Mouse (Mus musculus) megakaryocyte-erythroid progenitor cell, adult 5 weeks (primary cell): Measurements from ENCODE around the gene Naa60. TPM values are rescaled to one million over a fixed set of nuclear protein-coding genes. Genes with fewer than 3 reads are reported as not detected.

Source experiments
- polyA plus RNA-seq: library from polyadenylated mRNA; stranded (reverse); fragments of >175 nt; gene quantifications from 2 replicates; pipeline ENCODE4 v1.2.3, GENCODE M21; 2012

Gene Naa60
- polyA plus RNA-seq, result 49.6 and 53.6 TPM in 2 replicates

GRCm38 (mm10) chr16:3872216-3873047 is at the start of gene Naa60:
TSS of gene Naa60 (plus strand) at chr16:3872375.

GRCm38 (mm10) chr16:3830588-3831109 is 41.5 kb upstream of the Naa60 start, which contains the start of gene Olfr15:
TSS of gene Olfr15 (plus strand) at chr16:3830878.

GRCm38 (mm10) chr16:3846711-3847518 is 25.3 kb upstream of the Naa60 start, which contains the start of gene Zfp174:
TSS of gene Zfp174 (plus strand) at chr16:3847268.

GRCm38 (mm10) chr16:3884201-3885064 is 12.3 kb downstream of the Naa60 start, which contains the start of the genes Zfp597 and Gm20695:
TSS of gene Zfp597 (minus strand) at chr16:3884561.
TSS of gene Gm20695 (plus strand) at chr16:3884648.

GRCm38 (mm10) chr16:3908537-3909111 is 36.4 kb downstream of the Naa60 start, which contains the start of the genes 1700037C18Rik and Cluap1:
TSS of gene 1700037C18Rik (minus strand) at chr16:3908689.
TSS of gene Cluap1 (plus strand) at chr16:3908801.

Other genes with a start within 250 kb of the Naa60 start
- gene Mefv, start 154.3 kb upstream of the Naa60 start, polyA plus RNA-seq, result 5.5 and 10.6 TPM in 2 replicates
- 31.3 and 33.2 TPM in 2 replicates for gene Zfp263, start 128.3 kb upstream of the Naa60 start, polyA plus RNA-seq
- not detected in 2 replicates for gene Olfr15, start 41.5 kb upstream of the Naa60 start, polyA plus RNA-seq
- 0.03 and 0.05 TPM in 2 replicates for gene Zfp174, start 25.1 kb upstream of the Naa60 start, polyA plus RNA-seq
- 2.4 and 3.3 TPM in 2 replicates for gene Zfp597, start 12.2 kb downstream of the Naa60 start, polyA plus RNA-seq
- gene Gm20695, start 12.3 kb downstream of the Naa60 start, polyA plus RNA-seq, result not detected in 2 replicates
- gene 1700037C18Rik, start 36.3 kb downstream of the Naa60 start, polyA plus RNA-seq, result 8.3 and 11.4 TPM in 2 replicates
- 31.5 and 33.8 TPM in 2 replicates for gene Cluap1, start 36.4 kb downstream of the Naa60 start, polyA plus RNA-seq
- 0.41 and 0.68 TPM in 2 replicates for gene Nlrc3, start 104.3 kb downstream of the Naa60 start, polyA plus RNA-seq
- gene Slx4, start 131.4 kb downstream of the Naa60 start, polyA plus RNA-seq, result 18.3 and 19.0 TPM in 2 replicates
- gene Dnase1, start 164.6 kb downstream of the Naa60 start, polyA plus RNA-seq, result not detected in 2 replicates
- 339 and 376 TPM in 2 replicates for gene Trap1, start 205.5 kb downstream of the Naa60 start, polyA plus RNA-seq